Mouse (Mus musculus): ENCODE results near the gene Polr2j. TPM values are rescaled to one million over a fixed set of nuclear protein-coding genes. Genes with fewer than 3 reads are reported as not detected.
A peak's percentile ranks its signal among the peaks of the same experiment; 100 is the strongest.

Gene Polr2j
- total RNA-seq, 2 experiments from 2014 or later = 71.2 to 75.6 TPM

- DNase-seq = no peak
Observed at GRCm38 (mm10) chr5:136165246-136165645, 48.8 kb downstream of the Polr2j start.

- no peak for DNase-seq
Observed at GRCm38 (mm10) chr5:136167296-136167695, 50.9 kb downstream of the Polr2j start.

- DNase-seq = no peak
Observed at GRCm38 (mm10) chr5:136168071-136168470, 51.6 kb downstream of the Polr2j start.

- peak; percentile 29 for DNase-seq
Observed at GRCm38 (mm10) chr5:136169626-136170511, 53.4 kb downstream of the Polr2j start.

GRCm38 (mm10) chr5:136170512-136171362, 54.3 kb downstream of the Polr2j start, which contains the start of gene Orai2:
Orai2 (minus strand) TSS chr5:136170713.
- DNase-seq = peak; percentile 79

- DNase-seq = no peak
Observed at GRCm38 (mm10) chr5:136171363-136172341, 55.2 kb downstream of the Polr2j start.

Small RNAs within 50 kb of the gene (microRNA-seq; reads per million reads assigned to microRNA genes)
- gene Mir7035 = 0 to 1.0 reads per million in 2 experiments

Other genes with a start within 250 kb of the Polr2j start
- gene Hspb1, start 228.7 kb upstream of the Polr2j start, total RNA-seq (2021) = 100 to 1,000 TPM; 357 to 451 TPM
- 100 to 1,000 TPM; 302 to 322 TPM for gene Ywhag, start 182.0 kb upstream of the Polr2j start, total RNA-seq (2021)
- 1 to 10 TPM in 1 of 2 experiments, under 1 TPM in 1; 0.78 to 1.1 TPM for gene Ssc4d, start 142.1 kb upstream of the Polr2j start, total RNA-seq (2021)
- not detected for gene Zp3, start 136.5 kb upstream of the Polr2j start, total RNA-seq (2021)
- 1 to 10 TPM; 7.7 to 9.2 TPM for gene Dtx2, start 121.8 kb upstream of the Polr2j start, total RNA-seq (2021)
- gene Upk3b, start 78.1 kb upstream of the Polr2j start, total RNA-seq (2021) = under 1 TPM in 1 of 2 experiments, not detected in 1; 0.14 TPM
- not detected for gene Upk3bl, start 62.1 kb upstream of the Polr2j start, total RNA-seq (2021)
- 10 to 100 TPM; 12.9 to 20.5 TPM for gene Rasa4, start 32.7 kb upstream of the Polr2j start, total RNA-seq (2021)
- 1 to 10 TPM; 4.9 to 7.4 TPM for gene Lrwd1, start 19.4 kb downstream of the Polr2j start, total RNA-seq (2021)
- 1 to 10 TPM; 5.0 to 6.2 TPM for gene Alkbh4, start 19.5 kb downstream of the Polr2j start, total RNA-seq (2021)
- 1 to 10 TPM; 4.9 to 7.8 TPM for gene Orai2, start 54.1 kb downstream of the Polr2j start, total RNA-seq (2021)
- 10 to 100 TPM; 26.9 to 28.2 TPM for gene Prkrip1, start 82.3 kb downstream of the Polr2j start, total RNA-seq (2021)
- 10 to 100 TPM; 10.3 to 11.5 TPM for gene Sh2b2, start 129.9 kb downstream of the Polr2j start, total RNA-seq (2021)